Mouse (Mus musculus): ENCODE data around the gene Ly6g6e. TPM values are rescaled to one million over a fixed set of nuclear protein-coding genes. Genes with fewer than 3 reads are reported as not detected.

The Ly6g6e gene
- polyA plus RNA-seq, 1 experiment from 2014 or later = 12.3 TPM

GRCm38 (mm10) chr17:35068213-35068914 is 8.3 kb upstream of the Ly6g6e start:
- Histone ChIP-seq H3K4me2 (ENCODE audit: low read length) (no peak overlapping the region), H3K27ac (ENCODE audit: low read length) (no peak overlapping the region), H3K27me3 (replicated peaks; ENCODE audit: control insufficient read depth, insufficient read depth, low read length) (peaks cover 19% of the 10 kb centered on the region), H3K36me3 (ENCODE audit: control insufficient read depth, insufficient read depth) (no peaks in the 10 kb centered on the region), H3K4me1 (replicated peaks; ENCODE audit: control insufficient read depth, insufficient read depth, low read length) (peaks cover 13% of the 10 kb centered on the region), H3K9ac (replicated peaks; ENCODE audit: low read depth, low read length) (no peak overlapping the region), H3K9me3 (ENCODE audit: control insufficient read depth, low read length) (no peaks in the 10 kb centered on the region), H3K4me3 (replicated peaks; ENCODE audit: low read length) (no peak overlapping the region)
- WGBS = 88% methylated on average over 17 of the region's 17 CpGs
- ATAC-seq = no peak

- no peak overlapping the region for H3K4me3 ChIP-seq (replicated peaks; ENCODE audit: low read length)
- H3K36me3 ChIP-seq (ENCODE audit: control insufficient read depth, insufficient read depth) = no peaks in the 10 kb centered on the region
- 47% methylated on average over 6 of the region's 6 CpGs for WGBS
- peaks cover 7% of the 10 kb centered on the region; the same call in 1 of the 2 replicates for H3K4me1 ChIP-seq (replicated peaks; ENCODE audit: control insufficient read depth, insufficient read depth, low read length)
- H3K27ac ChIP-seq (ENCODE audit: low read length) = no peak overlapping the region
- peaks cover 4% of the 10 kb centered on the region; the same call in 1 of the 2 replicates for H3K27me3 ChIP-seq (replicated peaks; ENCODE audit: control insufficient read depth, insufficient read depth, low read length)
- ATAC-seq = no peak
- H3K9ac ChIP-seq (replicated peaks; ENCODE audit: low read depth, low read length) = no peak overlapping the region
- H3K9me3 ChIP-seq (ENCODE audit: control insufficient read depth, low read length) = no peaks in the 10 kb centered on the region
- no peak overlapping the region for H3K4me2 ChIP-seq (ENCODE audit: low read length)
Observed at GRCm38 (mm10) chr17:35070556-35071229, 6.0 kb upstream of the Ly6g6e start.

GRCm38 (mm10) chr17:35071454-35071853 is 5.2 kb upstream of the Ly6g6e start:
- no peaks in the 10 kb centered on the region for H3K9me3 ChIP-seq (ENCODE audit: control insufficient read depth, low read length)
- H3K4me2 ChIP-seq (ENCODE audit: low read length) = no peak overlapping the region
- no peaks in the 10 kb centered on the region for H3K36me3 ChIP-seq (ENCODE audit: control insufficient read depth, insufficient read depth)
- WGBS = 90% methylated on average over 9 of the region's 9 CpGs
- H3K4me3 ChIP-seq (replicated peaks; ENCODE audit: low read length) = no peak overlapping the region
- no peak for ATAC-seq
- H3K9ac ChIP-seq (replicated peaks; ENCODE audit: low read depth, low read length) = no peak overlapping the region
- peaks cover 9% of the 10 kb centered on the region; the same call in 1 of the 2 replicates for H3K4me1 ChIP-seq (replicated peaks; ENCODE audit: control insufficient read depth, insufficient read depth, low read length)
- no peaks in the 10 kb centered on the region for H3K27me3 ChIP-seq (replicated peaks; ENCODE audit: control insufficient read depth, insufficient read depth, low read length)
- H3K27ac ChIP-seq (ENCODE audit: low read length) = no peak overlapping the region

GRCm38 (mm10) chr17:35074097-35074496 is 2.6 kb upstream of the Ly6g6e start:
- no peaks in the 10 kb centered on the region for H3K9me3 ChIP-seq (ENCODE audit: control insufficient read depth, low read length)
- H3K9ac ChIP-seq (replicated peaks; ENCODE audit: low read depth, low read length) = 0 out of 2 replicates have a peak overlapping the region, but pooled peaks have one; percentile 6
- no peak overlapping the region for H3K27ac ChIP-seq (ENCODE audit: low read length)
- no peaks in the 10 kb centered on the region for H3K36me3 ChIP-seq (ENCODE audit: control insufficient read depth, insufficient read depth)
- H3K4me2 ChIP-seq (ENCODE audit: low read length) = no peak overlapping the region
- H3K27me3 ChIP-seq (replicated peaks; ENCODE audit: control insufficient read depth, insufficient read depth, low read length) = no peaks in the 10 kb centered on the region
- no peak for ATAC-seq
- WGBS = 57% methylated on average over 17 of the region's 17 CpGs
- no peak overlapping the region for H3K4me3 ChIP-seq (replicated peaks; ENCODE audit: low read length)
- H3K4me1 ChIP-seq (replicated peaks; ENCODE audit: control insufficient read depth, insufficient read depth, low read length) = peaks cover 26% of the 10 kb centered on the region

- ATAC-seq = peak; percentile 68
- peak overlapping the region; percentile 53; the same call in 1 of the 2 replicates for H3K9ac ChIP-seq (replicated peaks; ENCODE audit: low read depth, low read length)
Observed at GRCm38 (mm10) chr17:35077285-35077684, 583 bp downstream of the Ly6g6e start.

GRCm38 (mm10) chr17:35077786-35078233 is 1.1 kb downstream of the Ly6g6e start, which contains the start of gene Ly6g6d:
TSS of gene Ly6g6d (minus strand) at chr17:35078065.
- WGBS = 12% methylated on average over 14 of the region's 14 CpGs
- Histone ChIP-seq H3K27ac (ENCODE audit: low read length) (peak within 1 kb of the TSS; percentile 72), H3K9ac (replicated peaks; ENCODE audit: low read depth, low read length) (peak within 1 kb of the TSS; percentile 53), H3K27me3 (replicated peaks; ENCODE audit: control insufficient read depth, insufficient read depth, low read length) (no peaks in the 10 kb centered on the region), H3K36me3 (ENCODE audit: control insufficient read depth, insufficient read depth) (no peaks in the 10 kb centered on the region), H3K9me3 (ENCODE audit: control insufficient read depth, low read length) (no peaks in the 10 kb centered on the region), H3K4me2 (ENCODE audit: low read length) (peak within 1 kb of the TSS; percentile 48), H3K4me1 (replicated peaks; ENCODE audit: control insufficient read depth, insufficient read depth, low read length) (peaks cover 29% of the 10 kb centered on the region), H3K4me3 (replicated peaks; ENCODE audit: low read length) (peak within 1 kb of the TSS; percentile 24)
- peak; percentile 19; the same call in 1 of the 2 replicates for ATAC-seq

More at GRCm38 (mm10) chr17:35077285-35077684, 583 bp downstream of the Ly6g6e start:
- peak overlapping the region; percentile 24 for H3K4me3 ChIP-seq (replicated peaks; ENCODE audit: low read length)
- H3K36me3 ChIP-seq (ENCODE audit: control insufficient read depth, insufficient read depth) = no peaks in the 10 kb centered on the region
- peak overlapping the region; percentile 48 for H3K4me2 ChIP-seq (ENCODE audit: low read length)
- WGBS = 41% methylated on average over 2 of the region's 2 CpGs
- H3K9me3 ChIP-seq (ENCODE audit: control insufficient read depth, low read length) = no peaks in the 10 kb centered on the region
- peaks cover 29% of the 10 kb centered on the region for H3K4me1 ChIP-seq (replicated peaks; ENCODE audit: control insufficient read depth, insufficient read depth, low read length)
- H3K27me3 ChIP-seq (replicated peaks; ENCODE audit: control insufficient read depth, insufficient read depth, low read length) = no peaks in the 10 kb centered on the region
- no peak overlapping the region for H3K27ac ChIP-seq (ENCODE audit: low read length)

GRCm38 (mm10) chr17:35079778-35080177 is 3.1 kb downstream of the Ly6g6e start:
- Histone ChIP-seq H3K4me3 (replicated peaks; ENCODE audit: low read length) (no peak overlapping the region), H3K9ac (replicated peaks; ENCODE audit: low read depth, low read length) (no peak overlapping the region), H3K27me3 (replicated peaks; ENCODE audit: control insufficient read depth, insufficient read depth, low read length) (no peaks in the 10 kb centered on the region), H3K36me3 (ENCODE audit: control insufficient read depth, insufficient read depth) (no peaks in the 10 kb centered on the region), H3K4me1 (replicated peaks; ENCODE audit: control insufficient read depth, insufficient read depth, low read length) (peaks cover 24% of the 10 kb centered on the region), H3K27ac (ENCODE audit: low read length) (no peak overlapping the region), H3K4me2 (ENCODE audit: low read length) (no peak overlapping the region), H3K9me3 (ENCODE audit: control insufficient read depth, low read length) (no peaks in the 10 kb centered on the region)
- 73% methylated on average over 9 of the region's 9 CpGs for WGBS
- no peak for ATAC-seq

GRCm38 (mm10) chr17:35080248-35080647 is 3.5 kb downstream of the Ly6g6e start:
- Histone ChIP-seq H3K4me1 (replicated peaks; ENCODE audit: control insufficient read depth, insufficient read depth, low read length) (peaks cover 24% of the 10 kb centered on the region), H3K36me3 (ENCODE audit: control insufficient read depth, insufficient read depth) (no peaks in the 10 kb centered on the region), H3K27me3 (replicated peaks; ENCODE audit: control insufficient read depth, insufficient read depth, low read length) (no peaks in the 10 kb centered on the region), H3K9ac (replicated peaks; ENCODE audit: low read depth, low read length) (no peak overlapping the region), H3K4me3 (replicated peaks; ENCODE audit: low read length) (no peak overlapping the region), H3K4me2 (ENCODE audit: low read length) (no peak overlapping the region), H3K9me3 (ENCODE audit: control insufficient read depth, low read length) (no peaks in the 10 kb centered on the region), H3K27ac (ENCODE audit: low read length) (no peak overlapping the region)
- WGBS = 57% methylated on average over 6 of the region's 6 CpGs
- ATAC-seq = no peak

- H3K27me3 ChIP-seq (replicated peaks; ENCODE audit: control insufficient read depth, insufficient read depth, low read length) = no peaks in the 10 kb centered on the region
- no peak overlapping the region for H3K4me2 ChIP-seq (ENCODE audit: low read length)
- ATAC-seq = no peak
- H3K27ac ChIP-seq (ENCODE audit: low read length) = no peak overlapping the region
- no peak overlapping the region for H3K9ac ChIP-seq (replicated peaks; ENCODE audit: low read depth, low read length)
- no peaks in the 10 kb centered on the region for H3K9me3 ChIP-seq (ENCODE audit: control insufficient read depth, low read length)
- WGBS = 80% methylated on average over 4 of the region's 4 CpGs
- no peaks in the 10 kb centered on the region for H3K36me3 ChIP-seq (ENCODE audit: control insufficient read depth, insufficient read depth)
- H3K4me3 ChIP-seq (replicated peaks; ENCODE audit: low read length) = no peak overlapping the region
- peaks cover 24% of the 10 kb centered on the region for H3K4me1 ChIP-seq (replicated peaks; ENCODE audit: control insufficient read depth, insufficient read depth, low read length)
Observed at GRCm38 (mm10) chr17:35080710-35081109, 4.0 kb downstream of the Ly6g6e start.
